Mouse (Mus musculus) ES-Bruce4 (cell line): ENCODE data around the gene Kcnd1.

Experiments used
- CTCF ChIP-seq: IDR thresholded peaks from one replicate; pipeline ENCODE4 v1.8.1; 2011; ENCODE audit warnings: low read depth, low read length
- EP300 ChIP-seq: IDR thresholded peaks from 2 replicates; pipeline ENCODE4 v1.6.1; 2011; ENCODE audit warnings: low read depth, low read length; ENCODE audit not compliant: insufficient read depth
- POLR2A ChIP-seq: IDR thresholded peaks from one replicate; pipeline ENCODE4 v1.8.1; 2011; ENCODE audit warnings: low read length; ENCODE audit not compliant: insufficient read depth

DNA sequence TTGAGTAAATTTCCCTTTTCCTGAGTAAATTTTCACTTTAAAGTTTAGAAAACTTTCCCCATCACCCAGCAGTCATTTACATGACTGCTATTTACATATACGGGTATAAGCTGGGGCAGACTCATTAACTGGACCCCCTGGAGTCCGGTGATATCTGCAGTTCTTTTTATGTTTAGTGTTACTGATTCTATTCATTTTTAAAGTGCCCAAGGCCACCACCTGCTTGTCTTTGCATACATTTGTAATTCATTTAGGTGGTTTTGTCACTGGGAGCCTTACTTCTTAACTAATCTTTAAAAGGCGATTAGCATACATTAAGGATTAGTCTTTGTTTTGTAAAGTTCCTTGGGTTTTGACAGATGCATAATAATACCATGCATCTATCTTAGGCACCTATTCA, 47.7 kb downstream of the Kcnd1 start:
- no peak for TF ChIP-seq EP300
- no peak for TF ChIP-seq CTCF
- no peak for TF ChIP-seq POLR2A
